Mouse (Mus musculus) cerebellum, adult 2 months (tissue): Measurements from ENCODE around the gene Terb1.

Experiments used
- CTCF ChIP-seq: fragments of 200-500 bp; IDR thresholded peaks from 2 replicates; pipeline ENCODE4 v1.5.1; 2011; ENCODE audit warnings: low read depth, mild to moderate bottlenecking, control low read depth, low read length, moderate library complexity, borderline replicate concordance; ENCODE audit not compliant: insufficient read depth
- POLR2A ChIP-seq: fragments of 200-500 bp; IDR thresholded peaks from 2 replicates; pipeline ENCODE4 v1.6.1; 2011; ENCODE audit warnings: low read length, control low read depth, borderline replicate concordance; ENCODE audit not compliant: insufficient read depth

- TF ChIP-seq CTCF (no peak), POLR2A (no peak)
Measured at GRCm38 (mm10) chr8:104533551-104533950, 23.8 kb upstream of the Terb1 start.
